Mouse (Mus musculus) embryonic facial prominence, embryonic 13.5 days (tissue): ENCODE results near the gene Zfp609. TPM values are rescaled to one million over a fixed set of nuclear protein-coding genes. Genes with fewer than 3 reads are reported as not detected.

Experiments used
- ATAC-seq: fragments of 200-750 bp; cut with Nextera tagmentation; 2 replicates; pipeline ENCODE4 v1.8.0; 2017; ENCODE audit warnings: low read depth; ENCODE audit not compliant: insufficient number of reproducible peaks, insufficient read depth, low FRiP score, low TSS enrichment
- H3K27ac ChIP-seq: fragments of 300-500 bp; sonication (generic); 2 replicates; pipeline ENCODE4 v1.5.1; 2015; ENCODE audit warnings: moderate library complexity, mild to moderate bottlenecking, inconsistent platforms
- H3K27me3 ChIP-seq: fragments of 300-500 bp; sonication (generic); 2 replicates; pipeline ENCODE4 v1.6.1; 2015; ENCODE audit warnings: mild to moderate bottlenecking, inconsistent platforms
- H3K36me3 ChIP-seq: fragments of 300-500 bp; sonication (generic); 2 replicates; pipeline ENCODE4 v1.6.1; 2015; ENCODE audit warnings: mild to moderate bottlenecking, inconsistent platforms
- H3K4me1 ChIP-seq: fragments of 300-500 bp; sonication (generic); 2 replicates; pipeline ENCODE4 v1.6.1; 2015; ENCODE audit warnings: inconsistent platforms
- H3K4me2 ChIP-seq: fragments of 300-500 bp; sonication (generic); 2 replicates; pipeline ENCODE4 v1.6.1; 2015; ENCODE audit warnings: moderate library complexity, mild to moderate bottlenecking, inconsistent platforms
- H3K4me3 ChIP-seq: fragments of 300-500 bp; sonication (generic); 2 replicates; pipeline ENCODE4 v1.5.1; 2015; ENCODE audit warnings: mild to moderate bottlenecking, inconsistent platforms
- H3K9ac ChIP-seq: fragments of 300-500 bp; sonication (generic); 2 replicates; pipeline ENCODE4 v1.6.1; 2015; ENCODE audit warnings: mild to moderate bottlenecking, inconsistent platforms
- H3K9me3 ChIP-seq: fragments of 300-500 bp; sonication (generic); 2 replicates; pipeline ENCODE4 v1.6.1; 2016; ENCODE audit warnings: inconsistent platforms
- WGBS: fragments of 180-500 bp; shearing (Covaris S2); methylation state at CpG from one replicate; pipeline ENCODE4 v1.1.7; 2015; ENCODE audit warnings: mixed read lengths; 5-methylcytosine and 5-hydroxymethylcytosine counted together
- polyA plus RNA-seq: library from polyadenylated mRNA; unstranded; fragments of >200 nt; fragmentation: Nextera tagmentation; extraction: Ambion mirVana; gene quantifications from 2 replicates; pipeline ENCODE4 v1.2.1, GENCODE M21; 2015

Zfp609 gene
- polyA plus RNA-seq = 7.2 and 8.4 TPM in 2 replicates

DNA sequence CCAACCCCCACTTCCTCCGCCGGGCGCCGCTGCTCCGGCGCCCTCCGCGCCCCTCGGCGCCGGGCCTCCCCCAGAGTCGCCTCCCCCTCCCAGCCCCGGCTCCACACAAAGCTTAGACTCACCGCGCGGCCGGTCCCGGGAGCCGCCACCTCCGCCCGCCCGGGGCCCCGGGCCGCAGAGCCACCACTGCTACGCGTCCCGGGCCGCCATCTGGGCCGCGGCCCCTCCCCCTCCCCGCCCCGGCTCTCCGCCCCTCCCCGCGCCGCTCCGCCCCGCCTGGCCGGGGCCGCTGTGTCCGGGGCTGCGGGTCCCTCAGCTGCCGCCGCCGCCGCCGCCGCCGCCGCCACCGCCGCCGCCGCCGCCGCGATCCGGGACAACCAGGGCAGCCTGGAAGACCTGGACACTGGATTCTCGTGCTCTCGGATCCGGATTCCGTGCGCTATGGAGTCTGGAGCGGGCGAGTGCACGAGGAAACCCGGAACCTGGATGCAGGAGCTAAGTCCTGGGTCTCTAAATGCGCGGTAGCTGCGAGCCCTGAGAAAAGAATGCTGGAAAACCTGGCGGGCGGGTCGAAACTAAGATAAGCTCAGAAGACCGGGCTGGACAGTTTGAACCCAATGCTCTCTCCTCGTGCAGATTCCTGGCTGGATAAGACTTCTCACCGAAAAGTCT lies at the start of gene Zfp609:
TSS of gene Zfp609 (minus strand) at position 221 of the 672 bp plus-strand sequence.
- WGBS = under 1% methylated on average over 49 of the region's 76 CpGs
- peak within 1 kb of the TSS; percentile 99 for H3K27ac ChIP-seq

DNA sequence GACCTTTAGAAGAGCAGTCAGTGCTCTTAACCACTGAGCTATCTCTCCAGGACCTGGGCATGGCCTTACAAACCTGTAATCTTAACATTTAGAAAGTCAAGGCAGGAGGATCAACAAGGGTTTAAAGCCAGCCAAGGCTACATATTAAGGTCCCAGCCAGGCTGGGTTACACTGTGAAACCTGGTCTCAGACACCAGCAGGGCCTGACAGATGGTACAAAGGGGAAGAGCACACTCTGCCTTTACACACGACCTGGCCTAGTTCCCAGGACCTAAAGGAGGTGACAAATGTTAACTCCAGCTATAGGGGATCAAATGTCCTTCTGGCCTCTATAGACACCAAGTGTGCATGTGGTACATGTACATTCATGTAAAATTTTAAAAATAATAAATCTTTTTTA lies 32.3 kb upstream of the Zfp609 start:
- Histone ChIP-seq H3K4me1 (no peaks in the 10 kb centered on the region), H3K27ac (no peak overlapping the region), H3K4me3 (no peak overlapping the region), H3K9ac (no peak overlapping the region), H3K36me3 (peaks cover 65% of the 10 kb centered on the region), H3K9me3 (no peaks in the 10 kb centered on the region), H3K27me3 (no peaks in the 10 kb centered on the region), H3K4me2 (no peak overlapping the region)
- no peak for ATAC-seq
- WGBS = 63% methylated on average over 1 of the region's 1 CpGs

More for the DNA sequence above, at the start of gene Zfp609:
- H3K4me1 ChIP-seq = peaks cover 35% of the 10 kb centered on the region
- H3K9ac ChIP-seq = peak within 1 kb of the TSS; percentile 95
- no peaks in the 10 kb centered on the region for H3K27me3 ChIP-seq
- H3K4me2 ChIP-seq = peak within 1 kb of the TSS; percentile 77
- no peaks in the 10 kb centered on the region for H3K36me3 ChIP-seq
- peak; percentile 86 for ATAC-seq
- H3K4me3 ChIP-seq = peak within 1 kb of the TSS; percentile 86
- no peaks in the 10 kb centered on the region for H3K9me3 ChIP-seq

DNA sequence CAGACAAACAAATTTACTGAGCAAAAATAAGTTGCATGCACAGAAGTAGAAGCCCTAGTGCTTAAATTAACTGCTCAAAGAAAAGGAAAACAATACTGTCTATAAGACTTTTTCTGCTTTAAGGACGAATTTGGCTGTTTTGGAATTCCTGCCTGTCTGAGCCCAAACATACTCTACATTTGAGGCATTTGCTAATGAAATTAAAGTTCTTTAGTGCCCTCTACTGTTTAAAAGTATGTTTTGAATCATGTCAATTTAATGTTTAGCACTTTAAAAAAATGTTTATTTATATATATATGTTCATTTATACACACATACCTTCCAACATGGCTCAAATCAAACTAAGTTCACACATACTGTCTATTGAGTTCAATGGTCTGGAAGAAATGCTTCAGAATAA lies 22.8 kb upstream of the Zfp609 start:
- peaks cover 29% of the 10 kb centered on the region for H3K36me3 ChIP-seq
- WGBS = 13% methylated on average over 1 of the region's 1 CpGs

DNA sequence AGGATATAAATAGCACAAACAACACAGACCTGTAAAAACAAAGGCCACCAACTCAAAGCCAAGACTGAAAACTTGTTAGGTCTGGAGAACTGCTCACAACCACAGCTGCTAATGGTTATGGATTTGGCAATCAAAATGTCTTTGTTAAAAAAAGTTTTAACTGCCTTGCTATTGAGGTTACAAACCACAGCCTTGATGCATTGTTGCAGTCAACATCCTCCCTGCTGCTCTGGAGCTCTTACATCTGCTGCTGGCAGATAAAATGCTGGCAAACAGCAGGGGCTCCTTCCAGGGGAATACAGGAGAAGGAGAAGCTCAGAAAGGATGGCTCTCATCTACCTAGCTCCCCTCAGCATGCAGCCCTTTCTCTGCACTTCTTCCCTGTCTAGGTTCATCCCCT lies 20.8 kb upstream of the Zfp609 start:
- H3K4me3 ChIP-seq = no peak overlapping the region
- H3K4me1 ChIP-seq = peaks cover 6% of the 10 kb centered on the region; the same call in 1 of the 2 replicates
- H3K9me3 ChIP-seq = no peaks in the 10 kb centered on the region
- H3K9ac ChIP-seq = no peak overlapping the region
- H3K36me3 ChIP-seq = peaks cover 16% of the 10 kb centered on the region
- peak overlapping the region; percentile 24 for H3K27ac ChIP-seq
- H3K27me3 ChIP-seq = no peaks in the 10 kb centered on the region
- no peak for ATAC-seq
- no peak overlapping the region for H3K4me2 ChIP-seq

More for the DNA sequence above, 22.8 kb upstream of the Zfp609 start:
- peaks cover 6% of the 10 kb centered on the region; the same call in 1 of the 2 replicates for H3K4me1 ChIP-seq
- no peaks in the 10 kb centered on the region for H3K27me3 ChIP-seq
- no peak overlapping the region for H3K27ac ChIP-seq
- no peak overlapping the region for H3K9ac ChIP-seq
- no peak overlapping the region for H3K4me3 ChIP-seq
- ATAC-seq = no peak
- H3K9me3 ChIP-seq = no peaks in the 10 kb centered on the region
- no peak overlapping the region for H3K4me2 ChIP-seq

DNA sequence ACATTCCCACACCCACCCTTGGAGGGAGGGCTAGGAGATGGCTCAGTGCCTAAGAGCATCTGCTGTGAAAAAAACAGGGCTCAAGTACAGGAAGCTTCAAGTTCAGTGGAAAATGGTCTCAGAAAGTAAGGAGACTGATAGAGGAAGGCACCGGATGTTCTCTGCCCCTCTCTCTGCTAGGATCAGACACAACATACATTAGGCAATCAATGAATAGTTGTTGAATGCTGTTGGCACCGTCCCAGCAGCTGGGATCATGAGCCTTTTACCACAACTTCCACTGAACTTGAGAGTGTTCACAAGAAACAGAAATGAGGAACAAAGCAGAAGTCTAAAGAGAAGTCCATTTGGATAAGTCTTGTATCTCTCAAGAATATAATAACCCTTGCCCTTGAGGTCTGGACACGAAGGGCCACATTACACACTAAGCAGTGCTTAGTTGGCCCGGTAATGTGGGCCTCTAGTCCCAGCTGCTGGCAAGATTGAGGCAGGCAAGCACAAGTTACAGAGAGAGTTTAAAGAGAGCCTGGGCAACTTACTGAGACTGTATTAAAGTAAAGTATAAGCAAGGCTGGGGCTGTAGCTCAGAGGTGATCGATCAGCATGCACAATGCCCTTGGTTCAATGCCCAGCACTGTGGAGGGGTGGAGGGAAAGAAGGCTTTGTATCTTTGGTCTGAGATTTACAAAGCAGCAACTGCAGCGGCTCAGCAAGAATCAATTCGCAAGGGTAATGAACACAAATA lies 17.2 kb upstream of the Zfp609 start:
- H3K4me2 ChIP-seq = no peak overlapping the region
- no peaks in the 10 kb centered on the region for H3K9me3 ChIP-seq
- no peak for ATAC-seq
- H3K36me3 ChIP-seq = peaks cover 22% of the 10 kb centered on the region
- WGBS = 82% methylated on average over 7 of the region's 7 CpGs
- H3K4me3 ChIP-seq = no peak overlapping the region
- H3K27me3 ChIP-seq = no peaks in the 10 kb centered on the region
- H3K9ac ChIP-seq = no peak overlapping the region
- H3K27ac ChIP-seq = no peak overlapping the region
- peaks cover 6% of the 10 kb centered on the region; the same call in 1 of the 2 replicates for H3K4me1 ChIP-seq

DNA sequence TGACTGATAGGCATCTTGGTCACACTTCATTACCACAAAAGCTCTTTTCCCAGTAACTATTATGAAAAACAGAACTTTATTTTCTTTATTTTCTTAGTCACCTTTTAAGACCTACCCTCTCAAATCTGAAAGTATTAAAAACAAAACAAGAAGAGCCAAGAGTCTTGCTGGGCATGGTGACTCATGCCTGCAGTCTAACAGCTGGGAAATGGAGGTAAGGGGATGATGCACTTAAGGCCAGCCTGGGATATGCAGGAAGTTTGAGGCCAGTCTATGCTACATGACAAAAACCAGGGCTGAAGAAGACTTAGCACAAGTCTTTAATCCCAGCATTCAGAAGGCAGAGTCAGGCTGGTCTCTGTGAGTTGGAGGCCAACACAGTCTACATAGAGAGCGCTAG lies 12.5 kb upstream of the Zfp609 start:
- Histone ChIP-seq H3K4me2 (no peak overlapping the region), H3K9me3 (no peaks in the 10 kb centered on the region), H3K9ac (no peak overlapping the region), H3K36me3 (peaks cover 33% of the 10 kb centered on the region), H3K4me1 (no peaks in the 10 kb centered on the region; the same call in 1 of the 2 replicates), H3K27ac (no peak overlapping the region), H3K27me3 (no peaks in the 10 kb centered on the region), H3K4me3 (no peak overlapping the region)
- ATAC-seq = no peak
- WGBS = 93% methylated on average over 1 of the region's 1 CpGs

DNA sequence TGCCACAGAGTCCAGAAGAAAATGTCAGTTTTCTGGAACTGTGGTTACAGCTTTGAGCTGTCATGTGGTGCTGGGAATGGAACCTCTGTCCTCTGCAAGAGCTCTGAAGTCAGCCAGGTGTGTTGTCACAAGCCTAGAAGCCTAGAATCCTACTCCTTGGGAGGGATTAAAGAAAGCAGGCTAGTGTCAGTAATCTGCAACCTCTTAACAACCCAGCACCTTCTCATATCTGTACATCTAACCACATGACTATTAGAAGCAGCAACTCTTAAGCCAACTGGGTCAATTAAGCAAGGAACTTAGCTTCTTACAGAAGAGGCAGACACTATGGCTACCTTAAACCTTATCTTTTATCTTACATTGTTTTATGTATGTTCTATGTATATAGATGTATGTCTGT lies 9.6 kb upstream of the Zfp609 start:
- Histone ChIP-seq H3K9me3 (no peaks in the 10 kb centered on the region), H3K4me2 (no peak overlapping the region), H3K4me1 (no peaks in the 10 kb centered on the region), H3K36me3 (peaks cover 29% of the 10 kb centered on the region), H3K27me3 (no peaks in the 10 kb centered on the region), H3K27ac (no peak overlapping the region), H3K9ac (no peak overlapping the region), H3K4me3 (no peak overlapping the region)
- ATAC-seq = no peak

DNA sequence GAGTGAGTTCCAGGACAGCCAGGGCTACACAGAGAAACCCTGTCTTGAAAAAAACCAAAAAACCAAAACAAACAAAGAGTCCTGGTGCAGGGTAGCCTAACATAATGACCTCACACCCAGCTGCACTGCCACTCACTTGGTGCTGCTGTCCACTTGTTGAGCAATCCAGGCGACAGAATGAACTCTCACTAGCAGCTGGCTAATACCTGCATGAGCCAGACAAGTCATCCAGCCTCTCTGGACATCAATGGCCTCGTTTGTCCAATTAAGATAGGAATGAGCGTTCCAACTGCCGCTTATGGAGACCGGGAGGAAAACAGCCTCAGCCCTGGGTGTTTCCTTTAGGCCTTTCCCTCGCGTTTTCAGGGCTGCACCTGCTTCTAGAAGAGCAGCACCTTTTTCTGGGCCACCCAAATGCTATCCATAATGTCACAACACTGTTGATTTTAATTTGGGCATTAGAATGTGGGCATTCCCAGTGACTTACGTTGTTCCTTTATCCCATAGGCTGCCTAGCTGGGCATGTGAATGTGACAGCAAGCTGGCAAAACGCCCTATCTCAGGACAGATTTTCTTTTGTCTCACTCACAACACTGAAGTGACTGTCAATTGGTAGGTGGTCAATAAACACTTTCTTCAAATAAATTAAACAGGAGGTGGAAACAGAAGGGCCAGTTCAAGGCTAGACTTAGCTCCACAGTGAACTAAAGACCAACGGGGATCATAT lies 7.4 kb upstream of the Zfp609 start:
- Histone ChIP-seq H3K36me3 (peaks cover 18% of the 10 kb centered on the region), H3K27me3 (no peaks in the 10 kb centered on the region), H3K27ac (no peak overlapping the region), H3K4me3 (no peak overlapping the region), H3K4me2 (no peak overlapping the region), H3K9ac (no peak overlapping the region), H3K4me1 (no peaks in the 10 kb centered on the region), H3K9me3 (no peaks in the 10 kb centered on the region)
- no peak for ATAC-seq
- WGBS = 85% methylated on average over 10 of the region's 10 CpGs

DNA sequence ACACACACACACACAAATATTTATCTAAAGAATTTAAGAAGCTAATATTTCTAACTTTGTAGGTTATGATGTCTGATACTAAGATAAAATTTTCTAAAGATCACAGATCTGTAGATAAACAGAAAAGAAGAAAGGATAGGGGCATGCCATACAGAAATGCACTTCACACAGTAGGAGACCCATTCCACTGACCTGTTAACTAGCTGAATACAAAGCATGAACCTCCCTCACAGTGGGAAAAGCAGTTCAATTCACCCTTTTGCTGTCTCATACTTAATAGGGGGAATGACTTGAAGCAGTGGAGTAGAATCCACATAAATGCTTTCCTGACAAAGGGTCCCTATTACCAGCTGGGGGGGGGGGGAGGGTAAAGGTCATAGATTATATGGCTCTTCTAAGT lies 6.3 kb upstream of the Zfp609 start:
- Histone ChIP-seq H3K27ac (no peak overlapping the region), H3K36me3 (peaks cover 17% of the 10 kb centered on the region), H3K4me1 (peaks cover under 1% of the 10 kb centered on the region), H3K9me3 (no peaks in the 10 kb centered on the region), H3K27me3 (no peaks in the 10 kb centered on the region), H3K4me3 (no peak overlapping the region), H3K4me2 (no peak overlapping the region), H3K9ac (no peak overlapping the region)
- no peak for ATAC-seq

DNA sequence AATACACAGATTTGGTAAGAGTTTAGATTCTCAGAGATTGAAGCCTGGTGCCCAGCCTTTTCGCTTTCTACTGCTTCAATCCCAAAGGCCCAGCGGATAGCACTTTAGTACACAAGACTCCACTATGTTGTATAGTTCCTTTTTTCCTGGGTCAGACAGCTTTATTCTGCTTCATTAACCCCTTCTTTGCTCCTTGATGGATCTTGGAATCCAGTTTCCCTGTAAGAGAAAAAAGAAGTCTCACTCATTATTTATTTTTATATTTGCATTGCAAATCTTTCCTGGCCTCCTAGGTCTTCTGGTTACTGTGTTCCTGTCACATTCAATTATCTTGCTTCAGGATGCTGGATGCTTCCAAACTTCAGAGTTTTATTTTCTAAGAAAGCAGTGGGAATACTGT lies 5.9 kb upstream of the Zfp609 start:
- 80% methylated on average over 2 of the region's 2 CpGs for WGBS

DNA sequence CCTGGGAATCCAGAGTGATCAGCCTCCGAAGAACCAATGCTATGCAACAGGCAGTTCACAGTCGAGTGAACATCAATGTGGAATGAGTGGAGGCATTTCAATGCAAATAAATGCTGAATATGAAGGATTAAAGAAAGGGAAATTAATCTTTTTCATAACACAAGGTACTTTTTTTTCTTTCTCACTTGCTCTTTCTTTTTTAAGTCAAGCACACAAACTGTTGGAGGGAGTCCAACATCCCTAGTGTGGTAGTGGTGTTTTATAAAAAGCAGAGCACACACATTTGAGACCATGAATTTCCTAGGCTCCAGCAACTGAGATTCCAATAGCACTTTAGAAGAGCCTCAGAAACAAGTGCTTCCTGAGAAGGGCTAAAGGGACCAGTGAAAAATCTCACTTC lies 4.7 kb upstream of the Zfp609 start:
- ATAC-seq = no peak
- H3K27me3 ChIP-seq = no peaks in the 10 kb centered on the region
- H3K4me1 ChIP-seq = peaks cover 7% of the 10 kb centered on the region
- H3K36me3 ChIP-seq = peaks cover 3% of the 10 kb centered on the region
- H3K27ac ChIP-seq = no peak overlapping the region
- 66% methylated on average over 2 of the region's 2 CpGs for WGBS
- no peak overlapping the region for H3K9ac ChIP-seq
- no peak overlapping the region for H3K4me3 ChIP-seq
- H3K4me2 ChIP-seq = no peak overlapping the region
- no peaks in the 10 kb centered on the region for H3K9me3 ChIP-seq

More for the DNA sequence above, 5.9 kb upstream of the Zfp609 start:
- H3K4me1 ChIP-seq = peaks cover 5% of the 10 kb centered on the region
- ATAC-seq = no peak
- no peak overlapping the region for H3K9ac ChIP-seq
- no peak overlapping the region for H3K4me2 ChIP-seq
- H3K9me3 ChIP-seq = no peaks in the 10 kb centered on the region
- no peak overlapping the region for H3K4me3 ChIP-seq
- H3K27me3 ChIP-seq = no peaks in the 10 kb centered on the region
- peaks cover 13% of the 10 kb centered on the region for H3K36me3 ChIP-seq
- no peak overlapping the region for H3K27ac ChIP-seq
